Mouse (Mus musculus) heart, postnatal 0 days (tissue): ENCODE data around the gene Ubtf. TPM values are rescaled to one million over a fixed set of nuclear protein-coding genes. Genes with fewer than 3 reads are reported as not detected.

Experiments used
- ATAC-seq: fragments of 200-750 bp; cut with Nextera tagmentation; 2 replicates; pipeline ENCODE4 v1.8.0; 2017; ENCODE audit warnings: low read depth, moderate number of reproducible peaks, moderate library complexity; ENCODE audit not compliant: insufficient read depth
- DNase-seq: peaks from one replicate; pipeline ENCODE4 v3.0.0-alpha.2; 2016; ENCODE audit warnings: low spot score
- H3K27ac ChIP-seq: fragments of 300-500 bp; sonication (generic); 2 replicates; pipeline ENCODE4 v1.5.1; 2014; ENCODE audit warnings: low read depth, mild to moderate bottlenecking
- H3K27me3 ChIP-seq: fragments of 300-500 bp; sonication (generic); 2 replicates; pipeline ENCODE4 v1.6.1; 2014; ENCODE audit warnings: low read length, mixed read lengths; ENCODE audit not compliant: control insufficient read depth, insufficient read depth
- H3K36me3 ChIP-seq: fragments of 300-500 bp; sonication (generic); replicated peaks from 2 replicates; pipeline ENCODE4 v1.6.1; 2014; ENCODE audit warnings: low read length, mixed read lengths; ENCODE audit not compliant: control insufficient read depth, insufficient read depth
- H3K4me1 ChIP-seq: fragments of 300-500 bp; sonication (generic); 2 replicates; pipeline ENCODE4 v1.6.1; 2014; ENCODE audit warnings: antibody characterized with exemption; ENCODE audit not compliant: control insufficient read depth, insufficient read depth
- H3K4me2 ChIP-seq: fragments of 300-500 bp; sonication (generic); 2 replicates; pipeline ENCODE4 v1.6.1; 2014; ENCODE audit warnings: low read depth, mild to moderate bottlenecking, low read length, moderate library complexity
- H3K4me3 ChIP-seq: fragments of 300-500 bp; sonication (generic); 2 replicates; pipeline ENCODE4 v1.5.1; 2014; ENCODE audit warnings: low read depth, low read length
- H3K9ac ChIP-seq: fragments of 300-500 bp; sonication (generic); replicated peaks from 2 replicates; pipeline ENCODE4 v1.6.1; 2014; ENCODE audit warnings: low read depth, low read length, mixed read lengths
- H3K9me3 ChIP-seq: fragments of 300-500 bp; sonication (generic); replicated peaks from 2 replicates; pipeline ENCODE4 v1.6.1; 2016; ENCODE audit warnings: low read length; ENCODE audit not compliant: control insufficient read depth
- CTCF ChIP-seq: IDR thresholded peaks from 2 replicates; pipeline ENCODE4 v1.5.1; 2016; ENCODE audit warnings: antibody characterized with exemption, control low read depth, low read depth
- EP300 ChIP-seq: IDR thresholded peaks from 2 replicates; pipeline ENCODE4 v1.6.1; 2016; ENCODE audit warnings: antibody characterized with exemption, low read depth
- WGBS: fragments of 180-500 bp; shearing (Covaris S2); extraction: QIAGEN DNeasy Blood & Tissue Kit; methylation state at CpG from one replicate; pipeline ENCODE4 v1.1.7; 2014; 5-methylcytosine and 5-hydroxymethylcytosine counted together
- polyA plus RNA-seq: library from polyadenylated mRNA; unstranded; fragments of >200 nt; fragmentation: Nextera tagmentation; extraction: Ambion mirVana; gene quantifications from 2 replicates; pipeline ENCODE4 v1.2.1, GENCODE M21; 2015
- total RNA-seq: library from RNA; depleted of rRNA; stranded (reverse); fragments of >200 nt; gene quantifications from 2 replicates; pipeline ENCODE4 v1.2.3, GENCODE M21; 2014; ENCODE audit warnings: low replicate concordance

Ubtf gene
- total and polyA plus RNA-seq, 2 experiments from 2014 or later = 34.5 to 42.5 TPM

DNA sequence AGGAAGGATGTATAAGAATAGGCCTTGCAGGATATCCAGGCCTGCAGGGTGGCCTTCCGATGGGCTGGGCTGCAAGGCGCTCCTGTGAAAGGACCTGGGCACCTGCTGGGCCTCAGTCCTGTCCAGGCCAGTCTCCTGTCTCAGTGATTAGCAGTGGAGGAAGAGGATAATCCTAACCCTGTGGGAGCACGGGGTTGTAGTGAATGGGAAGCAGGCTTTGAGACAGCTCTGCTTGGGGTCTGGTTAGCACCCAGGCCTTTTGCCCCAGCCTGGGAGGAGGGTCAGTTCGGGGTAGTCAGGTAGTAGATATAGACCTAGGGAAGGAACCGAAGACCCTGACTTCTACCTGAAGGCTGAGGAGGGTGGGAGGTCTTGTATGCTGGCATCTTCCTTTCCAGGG, 28.1 kb upstream of the Ubtf start:
- no peak overlapping the region for H3K4me2 ChIP-seq

DNA sequence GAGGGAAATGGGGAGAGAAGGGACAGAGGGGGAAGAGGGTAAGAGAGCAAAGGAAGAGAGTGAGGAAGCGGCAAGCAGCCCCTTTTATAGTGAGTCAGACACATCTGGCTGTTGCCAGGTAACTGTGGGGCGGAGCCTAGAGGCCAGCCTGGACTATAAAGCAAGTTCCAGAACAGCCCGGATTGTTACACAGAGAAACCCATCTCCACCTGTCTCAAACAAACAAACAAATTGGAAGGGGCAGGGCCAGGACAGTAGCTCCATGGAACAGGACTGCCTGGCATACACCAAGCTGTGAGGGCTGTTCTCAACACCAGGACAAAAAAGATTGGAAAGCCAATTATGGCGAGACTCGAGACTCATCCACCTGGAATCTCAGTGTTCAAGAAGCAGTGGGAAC, 27.4 kb upstream of the Ubtf start:
- DNase-seq (no peak), ATAC-seq (no peak)
- no peak overlapping the region for H3K9ac ChIP-seq
- H3K4me3 ChIP-seq = no peak overlapping the region
- no peak overlapping the region for H3K4me2 ChIP-seq
- no peak overlapping the region for H3K27ac ChIP-seq
- TF ChIP-seq CTCF (no peak), EP300 (no peak)
- no peaks in the 10 kb centered on the region for H3K9me3 ChIP-seq
- no peaks in the 10 kb centered on the region for H3K36me3 ChIP-seq
- no peaks in the 10 kb centered on the region for H3K4me1 ChIP-seq
- WGBS = 66% methylated on average over 5 of the region's 5 CpGs
- 0 out of 2 replicates have a peak, but pooled peaks cover 6% of the 10 kb centered on the region for H3K27me3 ChIP-seq

More for the DNA sequence above, 28.1 kb upstream of the Ubtf start:
- DNase-seq = no peak
- H3K9me3 ChIP-seq = no peaks in the 10 kb centered on the region
- H3K27ac ChIP-seq = no peak overlapping the region
- 71% methylated on average over 5 of the region's 5 CpGs for WGBS
- ATAC-seq = no peak
- H3K36me3 ChIP-seq = no peaks in the 10 kb centered on the region
- TF ChIP-seq EP300 = no peak
- no peak for TF ChIP-seq CTCF
- H3K4me1 ChIP-seq = no peaks in the 10 kb centered on the region
- H3K27me3 ChIP-seq = peaks cover 13% of the 10 kb centered on the region; the same call in 1 of the 2 replicates
- H3K4me3 ChIP-seq = no peak overlapping the region
- no peak overlapping the region for H3K9ac ChIP-seq

DNA sequence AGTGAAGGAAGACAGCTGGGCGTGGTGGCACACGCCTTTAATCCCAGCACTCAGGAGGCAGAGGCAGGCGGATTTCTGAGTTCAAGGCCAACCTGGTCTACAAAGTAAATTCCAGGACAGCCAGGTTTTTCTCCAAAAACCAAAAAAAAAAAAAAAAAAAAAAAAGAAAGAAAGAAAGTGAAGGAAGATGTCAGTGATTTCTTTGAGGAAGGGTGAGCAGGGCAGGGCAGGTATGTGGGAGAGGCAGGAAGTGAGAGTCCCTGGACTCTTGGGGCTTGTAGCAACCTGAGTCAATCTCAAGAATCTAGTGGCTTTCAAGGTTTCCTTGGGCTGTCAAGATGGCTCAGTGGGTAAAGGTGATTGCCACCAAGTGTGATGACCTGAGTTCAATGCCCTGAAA, 24.9 kb upstream of the Ubtf start:
- H3K4me2 ChIP-seq = no peak overlapping the region
- no peak for TF ChIP-seq CTCF
- TF ChIP-seq EP300 = no peak
- no peaks in the 10 kb centered on the region for H3K36me3 ChIP-seq
- H3K27me3 ChIP-seq = no peaks in the 10 kb centered on the region
- DNase-seq (no peak), ATAC-seq (no peak)
- no peak overlapping the region for H3K27ac ChIP-seq
- no peaks in the 10 kb centered on the region for H3K9me3 ChIP-seq
- no peak overlapping the region for H3K9ac ChIP-seq
- WGBS = 86% methylated on average over 3 of the region's 3 CpGs
- no peak overlapping the region for H3K4me3 ChIP-seq
- H3K4me1 ChIP-seq = no peaks in the 10 kb centered on the region

DNA sequence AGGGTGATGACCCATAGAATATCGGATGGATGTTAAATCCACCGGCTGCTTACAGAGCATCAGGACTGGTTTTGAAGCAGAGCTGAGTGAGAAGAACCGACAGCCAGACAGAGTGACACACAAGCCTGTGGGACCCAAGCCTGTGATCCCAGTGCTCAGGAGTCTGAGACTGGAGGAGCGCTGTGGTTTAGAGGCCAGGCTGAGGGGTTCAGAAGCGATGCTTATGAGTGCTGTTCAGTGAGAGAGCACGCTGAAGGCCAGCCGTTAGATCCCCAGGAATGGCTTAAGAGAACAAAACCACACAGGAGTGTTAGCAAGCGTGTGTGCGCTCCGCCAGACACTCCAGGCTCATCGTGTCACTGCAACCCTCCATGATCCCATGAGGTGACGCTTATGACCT, 23.2 kb upstream of the Ubtf start:
- Histone ChIP-seq H3K4me3 (no peak overlapping the region), H3K4me2 (no peak overlapping the region), H3K4me1 (peaks cover 11% of the 10 kb centered on the region; the same call in 1 of the 2 replicates), H3K27me3 (no peaks in the 10 kb centered on the region), H3K27ac (no peak overlapping the region), H3K9ac (no peak overlapping the region), H3K9me3 (no peaks in the 10 kb centered on the region), H3K36me3 (no peaks in the 10 kb centered on the region)
- no peak for TF ChIP-seq EP300
- no peak for TF ChIP-seq CTCF
- WGBS = 73% methylated on average over 12 of the region's 12 CpGs
- DNase-seq (no peak), ATAC-seq (no peak)

DNA sequence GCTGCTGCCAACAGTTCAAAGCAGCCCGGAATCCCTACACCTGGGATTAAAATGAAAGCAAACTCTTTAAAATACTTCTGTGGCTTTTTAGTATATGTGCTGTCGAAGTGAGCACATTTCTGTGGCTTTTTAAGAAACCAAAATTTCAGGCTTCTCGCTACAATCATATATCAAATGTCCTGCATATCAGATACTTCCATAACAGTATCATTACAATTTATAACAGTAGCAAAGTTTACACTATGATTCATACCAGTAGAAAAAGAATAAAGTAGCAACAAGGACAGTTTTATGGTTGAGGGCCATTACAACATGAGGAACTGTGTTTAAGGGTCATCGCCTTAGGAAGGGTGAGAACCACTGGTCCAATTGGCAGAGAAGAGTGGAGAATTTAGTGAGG, 21.6 kb upstream of the Ubtf start:
- Histone ChIP-seq H3K4me3 (no peak overlapping the region), H3K9me3 (no peaks in the 10 kb centered on the region), H3K27ac (no peak overlapping the region), H3K4me2 (no peak overlapping the region), H3K9ac (no peak overlapping the region), H3K27me3 (no peaks in the 10 kb centered on the region), H3K4me1 (peaks cover 13% of the 10 kb centered on the region; the same call in 1 of the 2 replicates), H3K36me3 (no peaks in the 10 kb centered on the region)
- TF ChIP-seq EP300 (no peak), CTCF (no peak)
- WGBS = 89% methylated on average over 4 of the region's 4 CpGs
- DNase-seq (no peak), ATAC-seq (no peak)

DNA sequence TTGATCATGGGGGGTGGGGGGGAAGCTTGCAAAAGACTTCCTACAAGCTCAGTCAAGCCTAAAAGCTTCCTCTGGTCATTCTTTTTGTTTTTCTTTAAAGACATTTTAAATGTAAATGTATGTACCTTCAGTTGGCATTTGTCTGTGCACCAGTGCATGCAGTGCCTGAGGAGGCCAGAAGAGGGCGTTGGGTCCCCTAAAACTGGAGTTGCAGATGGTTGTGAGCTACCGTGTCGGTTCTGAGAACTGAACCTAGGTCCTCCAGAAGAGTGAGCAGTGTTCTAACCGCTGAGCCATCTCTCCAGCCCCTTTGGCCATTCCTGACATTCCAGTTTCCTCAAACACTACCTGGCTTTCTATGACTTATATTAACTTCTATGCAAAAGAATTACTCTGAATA, 20.1 kb upstream of the Ubtf start:
- Histone ChIP-seq H3K27ac (no peak overlapping the region), H3K9me3 (no peaks in the 10 kb centered on the region), H3K9ac (no peak overlapping the region), H3K4me3 (no peak overlapping the region), H3K4me2 (no peak overlapping the region), H3K36me3 (no peaks in the 10 kb centered on the region), H3K27me3 (no peaks in the 10 kb centered on the region), H3K4me1 (peaks cover 22% of the 10 kb centered on the region; the same call in 1 of the 2 replicates)
- TF ChIP-seq EP300 (no peak), CTCF (no peak)
- ATAC-seq (no peak), DNase-seq (no peak)
- WGBS = 57% methylated on average over 4 of the region's 4 CpGs
